Mouse (Mus musculus) frontal cortex, adult (tissue): Measurements from ENCODE around the gene Fer1l4.

ENCODE experiments used
- ATAC-seq: cut with Nextera tagmentation; 2 replicates; pipeline ENCODE4 v1.9.2; 2017; ENCODE audit warnings: mild to moderate bottlenecking, moderate library complexity, mixed read lengths; ENCODE audit not compliant: low TSS enrichment

Fer1l4 gene

DNA sequence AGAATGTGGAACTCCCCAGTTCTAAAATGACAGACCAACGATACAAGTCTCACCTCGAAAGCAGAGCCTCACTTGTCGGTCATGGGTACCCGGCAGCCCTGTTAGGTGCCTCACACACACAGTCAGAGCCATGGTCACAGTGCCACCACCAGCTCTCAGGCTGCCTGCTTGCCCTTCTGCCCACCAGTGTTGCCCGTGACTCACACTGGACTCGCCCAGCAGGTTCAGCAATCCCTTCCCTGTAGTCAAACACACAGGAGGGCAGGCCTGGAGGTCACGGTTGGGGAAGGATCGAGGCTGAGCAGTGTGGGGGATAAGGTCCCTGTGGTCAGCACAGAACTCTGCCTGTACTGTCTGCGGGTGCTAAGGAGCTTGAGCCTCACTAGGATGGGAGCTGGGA, at the start of gene Fer1l4:
Fer1l4 (minus strand) TSS at position 132 of the 400 bp plus-strand sequence.
- ATAC-seq, result no peak

DNA sequence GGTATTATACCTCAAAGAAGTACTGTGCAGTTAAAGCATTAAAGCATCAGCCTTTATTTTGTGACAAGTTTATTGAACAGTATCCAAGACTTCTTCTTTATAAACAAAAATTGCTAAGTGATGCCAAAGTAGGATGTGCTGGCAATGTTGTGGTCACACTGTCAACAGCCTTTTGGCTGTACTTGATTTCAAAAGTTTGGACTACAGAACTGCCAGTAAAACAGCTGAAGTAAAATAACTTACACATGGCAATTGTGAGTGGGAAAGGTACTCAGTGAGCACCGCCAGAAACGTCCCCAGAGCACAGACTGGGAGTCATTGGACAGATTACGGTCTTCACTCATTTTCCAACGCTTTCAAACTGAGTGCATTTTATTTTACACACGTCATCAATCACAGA, 39.2 kb upstream of the Fer1l4 start:
- ATAC-seq, result no peak

DNA sequence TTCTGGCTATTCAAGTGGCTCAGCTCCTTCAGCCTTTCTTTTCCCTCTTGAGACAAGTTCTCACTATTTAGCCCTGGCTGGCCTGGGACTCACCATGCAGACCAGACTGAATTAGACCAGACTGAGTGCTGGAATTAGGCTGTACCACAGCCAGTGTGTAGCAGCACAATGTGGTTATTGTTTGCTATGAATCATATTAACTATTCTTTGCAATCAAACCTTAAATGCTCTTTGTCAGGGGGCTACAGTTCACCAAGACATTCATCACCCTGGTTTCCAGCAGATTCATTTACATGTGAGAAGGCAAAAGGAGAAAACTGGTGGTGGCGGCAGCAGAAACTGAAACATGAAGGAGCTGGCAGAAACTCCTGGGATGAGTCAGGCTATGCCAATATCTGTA, 37.1 kb upstream of the Fer1l4 start:
- ATAC-seq, result peak; percentile 60; the same call in 1 of the 2 replicates

DNA sequence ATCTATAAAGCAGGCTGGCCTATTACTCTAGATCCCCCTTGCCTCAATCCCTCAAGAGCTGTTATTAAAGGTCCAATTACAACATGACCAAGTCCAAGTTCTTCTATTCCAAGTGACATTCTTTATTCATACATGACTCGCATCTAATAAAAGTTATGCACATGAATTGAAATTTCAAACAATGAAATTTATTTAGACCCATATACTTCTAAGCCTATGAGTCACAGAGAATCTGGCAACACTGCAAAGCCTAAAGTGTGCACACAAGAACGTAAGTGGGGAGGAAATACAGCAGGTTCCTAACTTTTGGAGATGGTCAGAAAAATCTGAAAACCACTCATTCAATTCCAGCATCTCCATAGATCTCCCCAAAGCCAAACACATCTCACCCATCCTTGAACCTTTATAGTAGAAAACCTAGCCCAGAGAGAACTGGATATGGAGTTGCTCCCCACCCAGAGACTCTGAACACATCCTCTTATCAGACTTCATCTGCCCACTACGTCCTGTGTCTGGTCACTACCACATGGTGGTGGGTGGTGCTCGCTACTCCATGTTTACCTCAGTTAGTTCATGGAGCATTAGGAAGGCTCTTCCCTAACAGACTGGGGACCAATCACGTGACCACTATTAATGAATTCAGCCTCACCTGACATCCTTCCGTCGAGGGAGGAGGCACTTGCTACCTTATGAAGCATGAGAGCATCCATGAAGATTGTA, 34.8 kb upstream of the Fer1l4 start:
- no peak for ATAC-seq

DNA sequence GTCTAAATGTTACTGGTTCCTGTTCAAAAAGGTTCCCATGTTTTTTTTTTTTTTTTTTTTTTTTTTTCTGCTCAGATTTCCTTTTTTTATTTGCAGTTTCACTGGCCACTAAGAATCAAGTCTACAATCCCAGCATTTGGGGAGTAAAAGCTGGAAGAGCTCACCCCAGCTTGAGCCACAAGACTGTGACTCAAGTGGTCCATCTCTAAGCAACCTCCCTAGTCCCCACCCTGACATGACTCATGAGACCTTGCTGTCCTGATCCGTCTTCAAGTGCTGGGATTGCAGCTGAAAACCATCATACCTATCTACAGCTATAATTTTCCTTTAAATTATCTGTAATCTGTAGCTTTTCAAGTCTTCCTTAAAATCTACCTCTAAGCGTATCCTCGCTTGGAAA, 31.8 kb upstream of the Fer1l4 start:
- no peak for ATAC-seq

DNA sequence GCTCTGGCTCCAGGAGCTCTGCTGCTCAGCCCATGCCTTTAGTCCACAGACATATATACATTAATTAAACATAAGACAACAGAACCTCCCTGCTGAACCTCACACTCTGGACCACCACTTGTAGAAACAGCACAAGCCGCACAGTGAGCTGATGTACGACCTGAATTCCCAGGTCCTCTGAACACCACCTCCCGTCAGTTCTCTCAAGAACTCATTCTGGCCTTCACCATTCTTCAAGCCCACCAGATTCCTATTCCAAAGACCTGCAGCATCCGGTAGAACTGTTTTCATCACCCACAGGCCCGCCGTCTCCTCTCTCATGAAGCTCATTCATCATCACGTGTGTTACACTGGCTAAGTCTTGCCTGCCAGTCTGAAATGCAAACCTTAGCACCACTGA, 27.6 kb upstream of the Fer1l4 start:
- no peak for ATAC-seq

DNA sequence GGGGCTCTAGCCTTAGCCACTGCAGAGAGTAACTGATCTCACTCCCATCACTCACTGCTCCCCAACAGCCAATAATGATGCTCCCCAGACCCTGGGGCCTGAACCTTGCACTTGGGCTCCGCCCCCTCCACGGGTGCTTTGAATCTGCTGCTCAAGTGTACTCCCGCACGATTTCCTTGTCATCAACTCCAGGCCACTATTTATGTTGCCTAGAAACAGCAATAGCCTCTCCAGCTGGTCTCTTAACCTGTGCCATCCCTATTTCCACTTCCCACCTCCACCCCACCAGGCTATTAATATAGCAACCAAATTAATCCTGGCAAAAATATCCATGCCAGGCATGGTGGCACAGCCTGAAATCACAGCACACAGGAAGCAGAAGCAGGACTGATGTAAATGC, 26.9 kb upstream of the Fer1l4 start:
- no peak for ATAC-seq

DNA sequence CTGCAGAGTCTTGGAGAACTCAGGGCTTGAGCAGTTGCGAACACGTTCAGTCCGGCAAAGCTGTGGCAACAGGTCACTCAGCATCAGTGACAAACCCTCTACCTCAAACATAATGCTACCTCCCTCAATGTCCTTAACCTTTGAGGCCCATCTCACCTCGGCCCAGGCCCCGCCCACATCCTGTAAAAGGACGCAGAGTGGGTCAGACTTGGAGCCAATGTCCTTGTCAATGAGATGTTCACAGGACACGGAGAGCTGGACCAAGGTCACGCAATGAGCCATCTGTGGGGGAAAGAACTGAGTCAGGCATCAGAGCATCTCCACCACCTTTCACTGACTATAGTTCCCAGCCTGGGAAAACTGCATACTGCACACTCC, 26.4 kb upstream of the Fer1l4 start:
- ATAC-seq, result no peak

DNA sequence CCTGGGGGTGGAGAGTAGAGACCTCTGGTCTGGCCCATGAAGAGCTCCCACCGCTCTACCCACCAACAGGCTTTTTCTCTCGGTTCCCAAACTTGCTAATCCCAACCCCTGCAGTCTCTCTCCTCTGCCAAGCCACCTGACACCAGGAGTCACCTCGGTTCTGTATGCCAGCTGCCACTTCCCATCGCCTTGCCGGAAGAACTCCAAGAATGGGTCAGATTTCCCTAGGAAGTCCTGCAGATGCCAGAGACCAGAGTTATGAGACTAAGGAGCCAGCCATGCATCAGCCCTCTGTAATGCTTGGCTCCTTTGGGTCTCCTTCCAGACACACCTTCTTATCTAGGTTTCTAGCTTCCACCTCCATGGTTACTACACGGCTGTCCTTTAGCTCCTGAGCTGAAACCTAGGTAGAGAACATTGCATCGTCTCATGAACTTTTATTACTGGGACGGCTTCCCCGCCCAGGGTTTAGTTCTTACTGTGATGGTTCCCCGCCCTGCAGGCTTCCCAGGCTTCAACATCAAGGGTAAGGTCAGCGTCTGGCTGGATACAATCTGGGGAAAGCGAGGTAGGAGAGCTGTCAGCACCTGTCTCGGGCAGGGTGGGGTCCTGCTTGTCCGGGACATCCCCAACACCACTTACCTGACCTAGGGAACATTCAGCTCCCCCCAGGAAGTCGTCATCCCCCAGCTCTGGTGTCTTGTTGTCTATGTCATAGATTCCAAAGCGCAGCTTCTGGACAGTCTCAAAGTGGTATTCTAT, 25.9 kb upstream of the Fer1l4 start:
- ATAC-seq, result no peak

DNA sequence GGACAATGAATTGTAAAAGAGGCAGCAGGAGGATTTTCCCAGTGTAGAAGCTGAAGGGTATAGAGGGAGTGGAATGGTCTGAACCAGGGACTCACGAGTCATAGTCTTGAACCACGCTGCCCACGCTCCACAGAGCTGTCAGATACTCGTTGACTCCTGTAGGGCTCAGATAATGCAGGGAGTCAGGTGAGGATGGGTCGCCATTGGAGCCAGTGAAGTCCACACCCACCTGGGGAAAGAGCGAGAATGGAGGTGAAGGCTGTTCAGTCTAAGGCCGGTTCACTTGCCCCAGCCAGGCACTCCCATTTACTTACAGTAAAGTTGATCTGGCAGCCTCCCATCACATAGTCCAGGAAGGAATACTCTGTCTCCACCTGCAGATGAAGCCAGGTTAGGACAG, 24.7 kb upstream of the Fer1l4 start:
- ATAC-seq, result no peak

DNA sequence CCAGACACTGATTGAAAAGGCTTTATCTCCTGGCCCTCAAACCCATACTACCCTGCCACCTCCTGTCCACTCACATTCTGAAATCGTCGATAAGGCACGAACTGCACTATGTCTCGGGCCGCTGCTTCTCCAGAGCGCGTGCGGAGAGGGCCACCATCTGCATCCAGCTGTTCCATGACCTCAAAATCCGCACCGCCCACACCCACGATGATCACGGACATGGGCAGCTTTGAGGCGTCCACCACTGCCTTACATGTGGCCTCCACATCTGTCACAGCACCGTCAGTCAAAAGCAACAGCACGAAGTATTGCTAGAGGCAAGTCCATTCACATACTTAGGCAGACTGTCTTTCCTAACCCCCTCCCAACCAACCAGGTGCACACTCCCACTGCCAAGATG, 21.0 kb upstream of the Fer1l4 start:
- ATAC-seq, result no peak

DNA sequence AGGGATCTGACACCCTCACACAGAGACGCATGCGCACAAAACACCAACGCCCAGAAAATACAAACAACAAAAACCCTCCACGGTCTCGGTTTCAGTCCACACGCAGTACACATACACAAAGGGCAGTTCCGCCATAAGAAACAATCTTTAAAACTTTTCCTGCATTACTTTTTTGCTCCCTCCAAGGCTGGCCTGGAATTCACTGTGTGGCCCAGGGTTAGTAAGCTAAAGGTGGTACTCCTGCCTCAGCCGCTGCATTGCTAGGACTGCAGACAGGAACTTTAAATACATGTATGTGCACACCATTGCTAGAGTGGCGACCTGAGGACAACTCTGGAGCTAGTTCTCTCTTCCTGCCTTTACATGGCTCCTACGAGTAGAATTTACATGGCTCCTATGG, 18.5 kb upstream of the Fer1l4 start:
- ATAC-seq, result no peak

DNA sequence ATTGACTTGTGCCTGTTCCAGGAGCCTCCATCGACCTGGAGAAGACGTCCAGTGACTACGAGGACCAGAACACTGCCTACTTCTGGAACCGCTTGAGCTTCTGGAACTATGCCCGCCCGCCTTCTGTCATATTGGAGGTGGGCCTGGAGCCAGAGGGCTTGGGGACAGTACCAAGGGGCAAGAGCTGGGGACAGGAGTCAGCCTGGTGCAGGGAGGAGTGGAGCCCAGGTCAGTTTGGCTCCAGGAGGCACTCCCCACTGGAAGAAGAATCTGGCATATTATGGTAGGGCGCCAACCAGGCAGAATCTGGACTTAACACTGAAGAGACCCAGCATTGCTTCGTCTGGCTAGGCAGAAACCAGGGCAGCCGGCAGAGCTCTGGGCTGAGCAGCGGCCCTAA, 15.2 kb upstream of the Fer1l4 start:
- no peak for ATAC-seq

DNA sequence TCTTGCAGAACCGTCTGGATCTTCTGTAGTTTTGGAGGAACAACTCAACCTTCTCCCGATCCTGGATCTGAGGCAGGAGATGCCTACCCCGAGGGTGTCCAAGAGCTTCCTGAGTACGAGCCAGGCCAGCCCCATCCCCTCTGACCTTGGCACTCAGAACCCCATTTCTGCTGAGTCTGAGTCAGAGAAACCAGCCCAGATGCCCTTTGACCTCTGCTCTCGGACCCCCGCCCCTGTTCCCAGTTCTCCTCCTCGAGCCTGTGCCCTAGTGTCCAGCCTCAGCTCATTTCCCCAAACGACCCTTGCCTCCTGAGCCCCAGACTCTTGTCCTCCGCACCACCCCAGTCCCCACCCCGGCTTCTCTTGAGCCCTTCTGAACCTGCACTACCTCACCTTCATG, 13.4 kb upstream of the Fer1l4 start:
- no peak for ATAC-seq

DNA sequence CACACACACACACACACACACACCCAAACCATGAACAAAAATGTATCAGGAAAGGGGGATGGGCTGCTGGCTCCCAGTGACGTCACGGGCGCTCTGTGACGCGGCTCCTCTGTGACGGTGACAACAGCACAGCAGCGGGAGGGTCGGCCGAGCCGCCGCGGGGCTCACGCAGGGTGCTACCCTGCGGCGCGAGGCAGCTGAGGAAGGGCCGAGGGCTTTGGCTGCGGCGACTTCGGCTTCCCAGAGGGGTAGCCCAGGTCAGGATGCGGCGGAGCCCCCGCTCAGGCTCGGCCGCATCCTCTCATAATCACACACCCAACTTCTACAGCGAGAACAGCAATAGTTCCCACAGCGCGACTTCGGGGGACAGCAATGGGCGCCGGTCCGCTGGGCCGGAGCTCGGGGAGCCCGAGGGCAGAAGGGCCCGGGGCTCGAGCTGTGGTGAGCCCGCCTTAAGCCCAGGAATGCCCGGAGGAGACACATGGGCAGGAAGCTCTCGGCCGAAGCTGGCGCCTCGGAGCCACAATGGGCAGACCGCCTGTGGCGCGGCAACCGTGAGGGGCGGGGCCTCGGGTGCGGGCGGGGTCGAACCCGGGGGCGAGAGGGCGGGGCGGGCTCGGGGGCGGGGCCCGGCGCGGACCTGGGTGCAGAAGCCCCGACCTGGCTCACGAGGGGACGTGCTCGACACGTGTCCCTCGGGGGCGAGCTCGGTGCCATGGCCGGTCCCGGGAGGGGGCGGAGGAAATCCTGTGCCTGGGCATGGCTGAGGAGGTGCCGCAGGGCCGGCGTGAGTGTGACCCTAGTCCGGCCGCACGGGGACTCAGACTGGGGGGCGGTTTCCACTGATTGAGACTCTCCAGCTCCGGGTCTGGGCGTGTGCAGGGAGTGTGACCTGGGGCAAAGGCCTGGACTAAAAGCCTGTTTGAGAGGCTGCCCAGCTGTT, 12.6 kb upstream of the Fer1l4 start, which contains the start of gene Spag4:
Spag4 (plus strand) TSS at position 77 of the 943 bp plus-strand sequence.
- peak; percentile 55 for ATAC-seq

DNA sequence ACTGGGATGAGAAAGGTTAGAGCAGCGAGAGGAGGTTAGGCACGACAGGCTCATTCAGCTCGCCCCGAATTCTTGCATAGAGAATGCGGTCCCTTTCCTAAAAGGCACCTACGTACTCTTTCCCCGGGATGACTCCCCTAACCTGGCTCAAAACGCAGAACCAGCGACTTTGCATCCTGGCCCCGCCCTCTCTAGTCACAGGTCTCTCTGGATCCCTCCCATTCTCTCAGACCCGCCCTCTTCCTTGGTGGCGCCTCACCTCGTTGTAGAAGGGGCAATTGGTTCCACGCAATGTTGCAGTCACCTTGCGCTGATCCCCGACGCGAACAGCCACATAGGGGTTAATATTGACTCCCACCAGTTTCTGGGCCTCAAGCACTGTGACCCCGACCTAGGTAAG, 4.8 kb downstream of the Fer1l4 start:
- ATAC-seq, result no peak

DNA sequence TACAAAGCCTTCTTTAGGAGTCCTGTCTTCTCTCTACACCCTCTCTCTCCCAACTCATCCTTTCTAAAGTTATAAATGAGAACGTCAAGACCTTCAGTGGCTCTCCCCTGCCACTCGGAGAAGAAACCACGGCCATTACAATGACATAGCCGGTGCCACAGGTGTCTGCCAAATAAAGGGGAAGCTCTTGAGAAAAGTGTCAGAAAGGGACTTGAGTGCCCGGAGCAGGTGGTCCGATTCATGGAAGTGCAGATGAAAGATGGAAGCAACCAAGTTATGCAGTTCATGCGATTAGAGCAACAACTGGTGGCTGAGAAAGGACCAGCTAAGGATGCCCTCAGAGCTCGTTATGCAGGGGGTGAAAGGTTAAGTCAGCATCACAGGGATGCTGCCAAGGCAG, 9.8 kb downstream of the Fer1l4 start:
- ATAC-seq, result no peak

DNA sequence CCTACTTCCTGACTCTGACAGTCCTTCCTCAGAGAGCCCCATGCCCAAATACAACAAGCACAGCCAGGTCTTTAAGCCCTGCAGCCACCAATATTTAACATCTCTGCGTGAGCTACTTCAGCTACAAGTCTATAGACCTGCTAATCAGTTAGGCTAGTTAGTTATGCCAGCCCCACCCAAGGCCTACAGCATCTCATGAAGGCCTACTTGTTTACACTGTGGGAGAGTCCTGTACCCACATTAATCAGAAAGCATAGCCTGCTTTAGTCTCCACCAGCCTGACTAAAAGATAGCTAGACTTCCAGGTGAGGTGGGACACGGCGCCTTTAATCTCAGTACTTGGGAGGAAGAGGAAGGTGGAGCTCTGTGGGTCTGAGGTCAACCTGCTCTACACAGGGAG, 13.4 kb downstream of the Fer1l4 start:
- ATAC-seq, result no peak

DNA sequence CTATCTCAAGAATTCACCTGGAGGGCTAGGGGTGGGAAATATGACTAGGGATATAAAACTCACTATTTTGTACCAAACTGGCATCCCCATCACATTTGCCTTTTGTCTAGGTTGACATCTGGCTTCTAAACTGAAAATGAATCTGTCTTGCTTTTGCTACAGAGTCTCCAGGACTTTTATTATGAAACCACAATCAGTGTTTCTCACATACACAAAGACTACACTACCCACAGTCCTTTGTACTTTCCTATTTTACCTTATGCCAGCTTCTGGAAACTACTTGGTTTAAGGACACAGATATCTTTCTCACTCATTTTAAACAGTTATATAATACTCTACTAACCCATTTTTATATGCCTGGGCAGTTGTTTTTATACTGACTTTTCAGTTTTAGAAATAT, 27.3 kb downstream of the Fer1l4 start:
- ATAC-seq, result peak; percentile 55; the same call in 1 of the 2 replicates

DNA sequence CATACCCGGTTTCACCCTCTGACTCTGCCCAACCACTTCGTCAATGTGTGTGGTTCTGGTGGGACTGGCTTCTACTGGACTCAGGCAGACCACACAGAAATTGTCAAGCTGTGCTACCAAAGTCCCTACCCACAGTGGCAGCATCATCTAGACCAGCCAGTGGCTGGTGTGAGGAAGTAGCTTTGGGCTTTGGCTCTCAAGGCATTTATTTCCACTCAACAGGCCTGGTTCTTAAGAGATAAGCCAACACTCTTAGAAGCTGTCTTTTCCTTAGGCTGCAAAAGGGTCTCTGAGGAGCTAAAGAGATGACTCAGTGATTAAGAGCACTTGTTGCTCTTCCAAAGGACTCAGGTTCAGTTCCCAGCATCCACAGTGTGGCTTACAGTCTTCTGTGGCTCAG, 31.0 kb downstream of the Fer1l4 start:
- no peak for ATAC-seq

DNA sequence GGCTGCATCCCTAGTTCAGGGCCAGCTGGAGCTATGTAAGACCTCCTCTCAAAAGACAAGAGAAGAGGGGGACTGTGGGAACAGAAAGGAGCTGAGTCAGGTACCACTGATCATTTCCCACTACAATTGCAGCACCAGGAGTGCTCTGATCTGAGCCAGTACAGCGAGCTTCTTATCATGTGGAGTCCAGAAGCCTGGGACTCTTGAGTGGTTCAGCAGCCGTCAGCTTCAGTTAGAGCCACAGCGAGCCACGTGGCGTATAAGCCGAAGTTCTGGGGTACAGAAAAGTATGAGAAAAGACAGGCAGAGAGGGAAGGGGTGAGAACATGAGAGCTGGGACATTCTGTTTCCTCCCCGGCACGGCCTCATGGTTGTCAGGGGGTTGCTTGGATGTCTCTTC, 31.5 kb downstream of the Fer1l4 start:
- no peak for ATAC-seq

DNA sequence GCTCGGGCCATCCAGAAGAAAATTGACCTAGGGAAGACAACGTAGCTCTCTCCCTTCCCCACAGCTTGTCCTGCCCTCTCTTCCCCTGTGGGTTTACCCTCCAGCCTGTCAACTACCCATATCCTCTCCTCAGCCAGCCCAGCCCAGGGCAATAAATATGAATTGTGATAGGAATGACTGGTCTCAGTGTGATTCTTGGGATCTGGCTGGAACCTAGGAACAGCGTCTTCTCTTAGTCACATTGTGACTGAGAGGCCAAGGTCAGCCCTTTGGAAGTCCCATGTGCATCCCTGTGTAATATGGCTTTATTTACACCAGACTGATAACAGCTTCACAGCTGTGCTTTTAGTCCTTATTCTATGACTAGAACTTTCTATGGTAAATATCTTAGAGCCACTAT, 34.6 kb downstream of the Fer1l4 start:
- no peak for ATAC-seq
